9 mouse cellular contexts compared by ENCODE assay signal in the genomic region with DNA sequence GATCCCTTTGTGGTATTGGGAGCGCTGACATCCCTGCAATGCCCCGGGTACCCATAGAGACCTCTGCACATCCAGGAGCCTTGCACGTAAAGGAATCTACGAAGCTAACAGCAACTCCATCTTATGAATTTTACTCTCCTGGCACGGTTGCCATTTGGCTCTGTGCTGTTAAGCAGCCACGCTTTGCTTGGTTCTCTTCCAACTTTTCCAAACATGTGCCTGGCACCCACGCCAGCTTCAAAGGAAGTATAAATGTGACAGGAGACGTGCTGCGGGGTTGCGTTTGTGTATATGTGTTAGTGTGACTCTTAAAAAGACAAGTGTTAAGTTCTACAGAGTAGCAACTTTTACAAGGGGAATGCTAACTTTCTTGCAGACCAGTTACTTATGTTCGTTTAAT. TPM values are rescaled to one million over a fixed set of nuclear protein-coding genes. Genes with fewer than 3 reads are reported as not detected.
A peak's percentile ranks its signal among the peaks of the same experiment; 100 is the strongest.
DNase-seq lines count a peak whose midpoint lies in the region; ATAC-seq lines count a peak whose summit lies in the region.
"Had no signal": no experiment of that assay in that cellular context is flagged by ENCODE, and none has a peak within 500 bp of the region (broad histone marks: within the 10 kb centered on the region; RNA-seq: fewer than 3 reads in every experiment).

No protein-coding gene starts in this region.

- H3K9ac ChIP-seq in forebrain, embryonic 14.5 days (ENCODE audit: low read length) = no peak overlapping the region
- H3K9ac ChIP-seq in forebrain, embryonic 11.5 days (ENCODE audit: low read length) = no peak overlapping the region

- no peaks in the 10 kb centered on the region for H3K36me3 ChIP-seq in forebrain, embryonic 14.5 days (ENCODE audit: control insufficient read depth, insufficient read depth, low read length)
- no peaks in the 10 kb centered on the region for H3K36me3 ChIP-seq in forebrain, embryonic 11.5 days (ENCODE audit: control insufficient read depth, insufficient read depth, low read length)

- peak; percentile 79 for DNase-seq in forebrain, embryonic 14.5 days (ENCODE audit: low spot score)
- DNase-seq in forebrain, embryonic 11.5 days (ENCODE audit: low spot score) = no peak
- DNase-seq in MN1 (ENCODE audit: low spot score) = peak; percentile 45
- peak; percentile 37 for DNase-seq in gonadal fat pad, adult 2 months (ENCODE audit: low read depth)
- DNase-seq in left cerebral cortex, postnatal 4 days = peak; percentile 21
- no peak for DNase-seq in adipocyte (ENCODE audit: low spot score)
- no peak for DNase-seq in yolk sac, embryonic 10.5 days (ENCODE audit: low spot score)
- DNase-seq in heart, postnatal 36 days = no peak

- H3K27me3 ChIP-seq in forebrain, embryonic 14.5 days (replicated peaks; ENCODE audit: control insufficient read depth, insufficient read depth, low read length) = no peaks in the 10 kb centered on the region
- H3K27me3 ChIP-seq in forebrain, embryonic 11.5 days (ENCODE audit: control insufficient read depth, insufficient read depth, low read length) = peaks cover 9% of the 10 kb centered on the region

- H3K4me2 ChIP-seq in forebrain, embryonic 14.5 days (ENCODE audit: low read length) = peak overlapping the region; percentile 94; the same call in 1 of the 2 replicates
- H3K4me2 ChIP-seq in forebrain, embryonic 11.5 days (ENCODE audit: low read depth, low read length, severe bottlenecking) = no peak overlapping the region

- H3K4me3 ChIP-seq in forebrain, embryonic 14.5 days (ENCODE audit: low read depth, low read length) = no peak overlapping the region
- no peak overlapping the region for H3K4me3 ChIP-seq in forebrain, embryonic 11.5 days (ENCODE audit: low read depth, low read length)

- H3K27ac ChIP-seq in forebrain, embryonic 14.5 days (ENCODE audit: low read depth, low read length) = no peak overlapping the region
- H3K27ac ChIP-seq in forebrain, embryonic 11.5 days (ENCODE audit: low read depth, low read length) = no peak overlapping the region
- H3K27ac ChIP-seq: macrophage had no signal

- peak; percentile 14; the same call in 1 of the 2 replicates for ATAC-seq in forebrain, embryonic 14.5 days
- no peak for ATAC-seq in forebrain, embryonic 11.5 days (replicated peaks; ENCODE audit: low FRiP score)

- no peaks in the 10 kb centered on the region for H3K9me3 ChIP-seq in forebrain, embryonic 14.5 days (replicated peaks; ENCODE audit: control insufficient read depth, low read length)
- H3K9me3 ChIP-seq in forebrain, embryonic 11.5 days (ENCODE audit: control insufficient read depth, low read length) = no peaks in the 10 kb centered on the region

- no peaks in the 10 kb centered on the region for H3K4me1 ChIP-seq in forebrain, embryonic 14.5 days (ENCODE audit: control insufficient read depth, insufficient read depth, low read length)
- 0 out of 2 replicates have a peak, but pooled peaks cover 5% of the 10 kb centered on the region for H3K4me1 ChIP-seq in forebrain, embryonic 11.5 days (replicated peaks; ENCODE audit: control insufficient read depth, insufficient read depth, low read length)

- 59% methylated on average over 11 of the region's 11 CpGs for WGBS in forebrain, embryonic 14.5 days
- 90% methylated on average over 11 of the region's 11 CpGs for WGBS in forebrain, embryonic 11.5 days

- intact Hi-C loops in left cerebral cortex, postnatal 4 days (cut with DNase I) = no loop called here
- intact Hi-C loops in heart, postnatal 36 days (cut with DNase I) = no loop called here

RNA-seq across cellular contexts. Expression of gene Stac, which starts 1.0 kb away (rescaled TPM):
- 2.8 and 3.4 TPM in 2 replicates for polyA plus RNA-seq in forebrain, embryonic 14.5 days (2014; fragmentation: Nextera tagmentation; extraction: Ambion mirVana)
- 0.98 and 1.1 TPM in 2 replicates for polyA plus RNA-seq in forebrain, embryonic 11.5 days (2014; fragmentation: Nextera tagmentation; extraction: Ambion mirVana)
- polyA plus RNA-seq in gonadal fat pad, adult 2 months (2012; rRNA removed) = 1.2 and 3.2 TPM in 2 replicates
- total RNA-seq in left cerebral cortex, postnatal 4 days (2021) = 10 to 100 TPM in 1 of 2 experiments, 1 to 10 TPM in 1; 9.3 to 10.3 TPM
- under 1 TPM; 0.28 to 0.35 TPM for total RNA-seq in heart, postnatal 36 days (2021)
- polyA plus RNA-seq: macrophage had no signal

Comparison
In these comparisons a context has a peak if more than half of its experiments do, and no peak if none do; other contexts are left out.
1. DNase-seq: peak in forebrain, embryonic 14.5 days (single experiment), MN1 (single experiment), gonadal fat pad, adult 2 months (single experiment) and left cerebral cortex, postnatal 4 days (single experiment); none in forebrain, embryonic 11.5 days (single experiment), adipocyte (single experiment), yolk sac, embryonic 10.5 days (single experiment) and heart, postnatal 36 days (0 of 2).